Mouse (Mus musculus) left cerebral cortex, adult 11 months (tissue): ENCODE results near the gene Ift122.

Experiments used
- DNase-seq: peaks from one replicate; pipeline ENCODE4 v3.0.0; 2022; ENCODE audit warnings: low spot score

Gene Ift122

GRCm38 (mm10) chr6:115926416-115926815 lies 73.1 kb downstream of the Ift122 start:
- DNase-seq, result no peak

DNA sequence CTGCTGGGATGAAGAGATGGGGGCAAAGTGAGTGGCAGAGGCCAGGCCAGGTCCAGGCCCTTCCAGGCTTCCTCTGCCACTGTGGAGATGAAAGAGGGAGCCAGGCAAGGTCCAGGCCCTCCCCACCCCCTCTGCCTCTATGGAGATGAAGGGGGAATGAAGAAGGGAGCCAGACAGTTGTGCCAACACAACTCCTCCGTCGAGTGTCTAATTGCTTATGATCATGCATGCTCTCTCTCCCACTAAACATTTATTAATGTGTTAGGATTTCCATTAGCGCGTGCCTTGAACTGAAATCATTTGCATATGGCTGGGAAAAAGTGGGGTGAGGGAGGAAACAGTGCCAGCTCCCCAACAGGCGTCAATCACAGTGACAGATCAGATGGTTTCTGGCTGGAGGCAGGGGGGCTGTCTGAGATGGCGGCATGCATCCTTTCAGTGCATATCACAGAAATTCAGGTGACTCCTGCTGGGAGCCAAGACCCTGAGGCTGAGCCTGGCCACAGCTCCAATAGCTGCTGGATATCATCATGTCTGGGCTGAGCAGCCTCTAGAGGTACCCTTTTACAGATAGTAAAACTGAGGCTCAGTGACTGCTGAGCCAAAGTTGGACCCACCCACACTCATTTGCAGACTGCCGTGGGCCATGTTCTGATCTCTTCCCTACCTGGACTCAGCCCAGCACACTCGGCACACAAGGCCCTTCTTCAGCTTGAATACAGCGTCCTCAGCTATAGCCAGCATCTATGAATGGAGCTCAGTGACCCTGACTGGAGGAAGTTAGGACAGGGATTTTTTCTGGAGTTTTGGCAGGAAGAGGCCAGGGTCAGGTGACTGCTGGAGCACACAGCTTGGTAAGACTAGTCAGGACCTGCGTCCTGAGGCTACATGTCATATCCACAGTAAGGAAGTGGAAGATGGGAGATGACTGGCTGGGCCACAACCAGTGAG lies 74.3 kb downstream of the Ift122 start:
- DNase-seq, result no peak

DNA sequence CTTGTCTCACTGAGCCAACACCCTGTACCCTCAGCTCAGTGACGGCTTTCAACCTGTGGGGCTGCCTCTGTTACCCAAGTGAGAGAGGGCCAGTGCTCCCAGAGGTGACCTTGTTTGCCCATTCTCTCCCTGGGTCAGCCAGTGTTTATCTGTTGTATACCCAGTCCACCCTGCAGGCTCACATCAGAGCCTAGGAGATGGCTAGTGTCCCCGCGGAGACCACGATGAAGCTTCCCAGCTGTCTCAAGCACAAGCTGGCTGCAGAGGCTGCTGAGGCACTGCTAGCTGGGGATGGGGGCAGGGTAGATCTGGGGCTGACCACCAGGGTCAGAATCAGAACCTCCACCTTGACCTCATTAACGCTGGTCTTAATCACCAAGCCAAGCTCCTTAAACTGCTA lies 76.7 kb downstream of the Ift122 start:
- no peak for DNase-seq

DNA sequence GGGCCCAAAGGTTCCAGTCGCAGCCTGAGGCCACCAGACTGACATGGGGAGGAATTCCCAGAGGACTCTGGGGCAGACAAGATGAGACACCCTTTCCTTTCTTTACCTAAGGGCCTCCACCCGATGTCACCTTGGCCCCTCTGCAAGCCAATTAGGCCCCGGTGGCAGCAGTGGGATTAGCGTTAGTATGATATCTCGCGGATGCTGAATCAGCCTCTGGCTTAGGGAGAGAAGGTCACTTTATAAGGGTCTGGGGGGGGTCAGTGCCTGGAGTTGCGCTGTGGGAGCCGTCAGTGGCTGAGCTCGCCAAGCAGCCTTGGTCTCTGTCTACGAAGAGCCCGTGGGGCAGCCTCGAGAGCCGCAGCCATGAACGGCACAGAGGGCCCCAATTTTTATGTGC lies 78.4 kb downstream of the Ift122 start, which contains the start of gene Rho:
Gene Rho (plus strand): TSS at position 110 of the 400 bp plus-strand sequence.
- DNase-seq, result no peak

DNA sequence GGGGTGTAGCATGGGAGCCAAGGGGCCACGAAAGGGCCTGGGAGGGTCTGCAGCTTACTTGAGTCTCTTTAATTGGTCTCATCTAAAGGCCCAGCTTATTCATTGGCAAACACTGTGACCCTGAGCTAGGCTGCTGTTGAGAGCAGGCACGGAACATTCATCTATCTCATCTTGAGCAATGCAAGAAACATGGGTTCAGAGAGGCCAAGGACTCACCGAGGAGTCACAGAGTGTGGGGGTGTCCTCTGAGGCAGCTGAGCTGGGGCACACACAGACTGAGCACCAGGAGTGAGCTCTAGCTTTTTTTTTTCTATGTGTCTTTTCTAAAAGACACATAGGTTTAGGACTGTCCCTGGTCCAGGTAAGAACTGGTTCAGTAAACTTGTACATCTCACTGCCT lies 79.1 kb downstream of the Ift122 start:
- DNase-seq, result no peak

DNA sequence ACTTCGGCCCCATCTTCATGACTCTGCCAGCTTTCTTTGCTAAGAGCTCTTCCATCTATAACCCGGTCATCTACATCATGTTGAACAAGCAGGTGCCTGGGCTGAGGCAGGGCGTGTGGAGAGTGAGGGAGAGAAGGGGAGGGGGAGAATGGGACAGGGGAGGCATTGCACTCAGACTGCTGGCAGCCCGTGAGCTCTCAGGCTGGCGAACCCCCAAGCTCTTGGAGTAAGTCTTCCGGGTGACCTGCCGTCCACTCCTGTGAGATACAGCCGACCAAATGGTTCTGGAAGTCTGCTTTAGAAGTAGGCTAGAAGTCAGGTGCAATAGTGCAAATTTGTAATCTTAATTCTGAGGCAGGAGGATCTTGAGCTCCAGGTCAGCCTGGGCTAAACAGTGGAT lies 82.3 kb downstream of the Ift122 start:
- no peak for DNase-seq

GRCm38 (mm10) chr6:115938011-115938410 lies 84.7 kb downstream of the Ift122 start:
- no peak for DNase-seq

DNA sequence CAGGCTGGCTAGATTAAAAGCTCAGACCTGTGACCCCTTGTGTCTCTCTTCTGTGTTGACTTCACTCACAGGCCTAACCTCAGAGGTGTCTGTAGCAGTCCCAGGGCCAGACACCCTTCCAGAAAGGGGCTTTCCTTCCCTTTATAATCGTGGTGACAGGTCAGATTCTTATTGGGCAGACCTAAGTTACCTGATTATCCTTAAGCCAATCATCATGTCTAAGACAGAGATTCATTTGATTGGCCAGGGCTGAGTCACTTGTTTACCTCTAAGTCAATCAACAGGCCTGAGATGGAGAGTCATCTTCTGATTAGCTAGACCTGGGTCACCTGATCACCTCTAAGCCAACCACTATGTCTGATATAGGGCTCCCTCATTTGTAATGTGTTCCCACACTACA lies 85.5 kb downstream of the Ift122 start:
- DNase-seq, result no peak

- no peak for DNase-seq
Measured at GRCm38 (mm10) chr6:115940603-115941002, 87.3 kb downstream of the Ift122 start.

- no peak for DNase-seq
Measured at GRCm38 (mm10) chr6:115941128-115941527, 87.9 kb downstream of the Ift122 start.

GRCm38 (mm10) chr6:115943498-115944427 lies 90.5 kb downstream of the Ift122 start:
- DNase-seq, result no peak

- no peak for DNase-seq
Measured at GRCm38 (mm10) chr6:115944638-115945037, 91.4 kb downstream of the Ift122 start, which contains the start of gene H1foo. Gene H1foo (plus strand): TSS chr6:115944938.

DNA sequence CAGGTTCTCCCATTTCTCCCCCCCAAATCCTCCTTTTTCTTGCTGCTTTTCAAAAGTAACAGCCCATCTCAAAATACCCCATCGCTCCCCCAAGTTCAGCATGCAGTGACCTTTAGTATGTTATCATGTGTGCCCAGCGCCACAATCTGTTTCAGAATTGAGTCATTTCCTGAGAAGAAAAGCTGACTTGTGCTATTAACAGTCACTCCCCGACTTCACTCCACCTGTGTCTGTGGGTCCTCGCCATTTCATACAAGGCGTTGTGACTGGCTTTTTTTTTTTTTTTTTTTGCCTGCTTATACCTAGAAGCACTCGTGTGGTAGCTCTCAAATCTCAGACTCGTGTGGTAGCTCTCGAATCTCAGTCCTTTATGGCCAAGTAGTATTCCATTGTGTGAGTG lies 92.4 kb downstream of the Ift122 start:
- DNase-seq, result no peak

DNA sequence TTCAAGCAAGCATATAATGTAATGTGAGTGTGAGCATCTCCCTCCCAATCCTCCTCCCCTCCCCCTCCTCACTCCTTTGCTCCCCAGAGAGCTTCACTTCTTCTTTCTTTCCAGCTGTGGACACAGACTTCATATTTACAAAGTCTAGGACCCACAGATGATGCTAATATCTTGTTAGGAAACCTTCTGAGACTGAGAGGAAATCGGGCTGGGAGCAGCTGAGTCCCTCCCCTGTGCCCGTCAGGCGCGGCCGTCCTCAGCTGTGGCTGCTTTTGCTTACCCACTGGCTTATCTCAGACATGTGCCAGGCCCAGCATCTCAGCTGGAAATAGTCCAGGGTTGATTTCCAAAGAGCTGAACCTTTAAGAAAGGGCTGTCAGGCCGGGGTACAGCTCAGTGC lies 93.1 kb downstream of the Ift122 start:
- no peak for DNase-seq

GRCm38 (mm10) chr6:115954506-115955074 lies 101.3 kb downstream of the Ift122 start:
- DNase-seq, result no peak

GRCm38 (mm10) chr6:115955169-115955568 lies 101.9 kb downstream of the Ift122 start:
- no peak for DNase-seq

DNA sequence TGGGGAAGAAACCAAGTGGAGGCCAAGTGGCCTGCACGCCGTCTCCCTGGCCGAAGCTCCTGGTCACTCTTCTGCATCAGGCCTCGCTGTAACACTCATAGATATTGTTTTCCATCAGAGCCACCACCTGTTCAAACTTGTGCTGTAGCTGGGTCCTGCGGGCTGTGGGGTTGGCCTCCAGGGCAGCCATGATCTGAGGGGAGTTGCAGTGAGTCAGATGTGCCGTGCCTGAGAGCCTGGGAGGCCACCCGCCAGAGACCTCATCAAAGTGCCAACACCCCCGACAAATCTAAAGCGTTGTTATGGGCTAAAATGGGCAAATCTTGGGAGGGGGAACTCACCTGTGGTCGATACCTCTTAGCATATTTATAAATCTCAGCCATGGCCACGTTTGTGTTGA lies 102.4 kb downstream of the Ift122 start:
- no peak for DNase-seq

- no peak for DNase-seq
Measured at GRCm38 (mm10) chr6:115956418-115956921, 103.2 kb downstream of the Ift122 start.

- DNase-seq, result no peak
Measured at GRCm38 (mm10) chr6:115956922-115957601, 103.8 kb downstream of the Ift122 start.

DNA sequence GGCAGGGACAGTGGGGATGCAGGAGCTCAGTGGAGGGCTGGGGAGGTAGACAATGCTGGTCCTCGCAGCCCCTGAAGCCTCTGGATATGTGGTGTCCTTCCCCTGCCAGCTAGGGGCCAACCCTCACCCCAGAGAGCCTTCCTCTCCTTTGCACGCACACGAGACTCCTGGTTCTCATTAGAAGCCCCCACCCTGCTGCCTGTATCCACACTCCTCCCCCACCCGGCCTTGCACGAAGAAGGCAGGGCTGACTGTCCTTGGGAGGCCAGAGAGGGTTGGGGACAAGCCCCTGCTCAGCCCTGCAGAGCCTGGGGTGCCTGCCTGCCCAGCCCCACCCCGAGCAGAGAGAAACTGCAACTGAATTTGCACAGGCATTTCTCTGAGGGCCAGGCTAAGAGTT lies 104.4 kb downstream of the Ift122 start:
- DNase-seq, result no peak

DNA sequence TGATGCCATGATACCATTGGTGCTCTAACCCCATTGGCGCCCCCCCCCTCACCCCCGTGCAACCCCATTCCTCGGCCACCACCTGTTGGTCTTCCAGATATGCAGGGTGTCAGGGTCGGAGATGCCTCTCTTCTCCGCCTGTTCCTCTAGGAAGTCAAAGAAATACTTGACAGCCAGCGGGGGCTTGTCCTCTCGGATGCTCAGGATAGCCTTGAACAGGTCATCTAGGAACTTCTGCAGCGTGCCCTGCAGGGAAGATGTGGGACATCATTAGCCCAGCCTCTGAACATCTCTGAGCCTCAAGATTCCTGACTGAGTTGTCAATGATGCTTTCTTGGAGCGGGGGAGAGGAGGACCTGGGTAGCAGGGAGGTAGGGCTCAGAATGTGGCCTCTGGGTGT lies 105.2 kb downstream of the Ift122 start:
- no peak for DNase-seq
